Mouse (Mus musculus) effector memory CD4-positive, alpha-beta T cell, adult 5 months (primary cell): ENCODE data around the gene Trim41. TPM values are rescaled to one million over a fixed set of nuclear protein-coding genes. Genes with fewer than 3 reads are reported as not detected.

Experiments used
- polyA plus RNA-seq: library from polyadenylated mRNA; unstranded; fragments of 100-300 nt; shearing (Covaris generic); gene quantifications from one replicate; pipeline ENCODE4 v1.2.1, GENCODE M21; 2017

Trim41 gene
- 1.5 TPM for polyA plus RNA-seq

DNA sequence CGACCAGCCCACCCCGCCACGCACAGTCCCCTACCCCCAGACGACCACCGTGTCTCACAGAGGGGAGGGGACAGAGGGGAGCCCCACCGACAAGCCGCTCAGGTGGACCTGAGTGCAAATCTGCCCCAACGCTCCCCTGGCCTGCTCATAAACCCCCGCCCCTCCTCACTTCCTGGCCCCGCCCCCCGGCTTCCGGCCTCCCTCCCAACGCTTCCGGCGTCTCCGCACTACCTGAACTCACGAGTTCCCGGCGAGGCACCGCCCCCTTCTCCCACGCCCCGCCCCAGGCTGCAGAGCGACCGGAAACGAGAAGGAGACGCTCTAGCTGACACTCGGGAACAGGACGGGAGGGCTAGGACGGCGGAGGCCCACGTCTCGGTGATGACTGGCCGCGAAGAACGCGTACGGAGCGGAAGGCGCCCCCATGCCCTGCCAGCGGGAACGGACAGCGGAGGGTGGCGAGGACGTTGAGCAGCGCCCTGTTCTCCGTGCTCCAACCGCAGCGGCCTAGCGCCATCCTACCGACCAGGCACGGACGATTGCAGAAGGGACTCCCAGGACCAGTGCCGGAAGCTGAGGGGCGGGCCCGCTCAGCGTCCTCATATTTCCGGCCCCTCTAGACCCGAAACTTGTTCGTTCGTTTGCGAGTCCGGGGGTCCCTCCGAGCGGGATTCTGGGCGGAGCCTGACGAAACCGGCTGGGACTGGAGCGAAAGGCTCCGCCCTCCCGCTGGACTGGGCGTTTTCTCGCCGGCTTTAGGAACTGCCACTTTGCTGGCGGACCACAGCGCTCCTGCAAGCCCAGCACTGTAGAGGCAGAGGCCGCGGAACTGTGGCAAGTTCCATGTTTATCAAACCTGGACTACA is at the start of gene Trim41:
Trim41 (minus strand) TSS at position 554 of the 866 bp plus-strand sequence.

GRCm38 (mm10) chr11:48825979-48826751 is 9.0 kb upstream of the Trim41 start, which contains the start of the genes Trim7 and Gm12184:
TSS of gene Trim7 (plus strand) at chr11:48826140.
TSS of gene Gm12184 (minus strand) at chr11:48826655.

DNA sequence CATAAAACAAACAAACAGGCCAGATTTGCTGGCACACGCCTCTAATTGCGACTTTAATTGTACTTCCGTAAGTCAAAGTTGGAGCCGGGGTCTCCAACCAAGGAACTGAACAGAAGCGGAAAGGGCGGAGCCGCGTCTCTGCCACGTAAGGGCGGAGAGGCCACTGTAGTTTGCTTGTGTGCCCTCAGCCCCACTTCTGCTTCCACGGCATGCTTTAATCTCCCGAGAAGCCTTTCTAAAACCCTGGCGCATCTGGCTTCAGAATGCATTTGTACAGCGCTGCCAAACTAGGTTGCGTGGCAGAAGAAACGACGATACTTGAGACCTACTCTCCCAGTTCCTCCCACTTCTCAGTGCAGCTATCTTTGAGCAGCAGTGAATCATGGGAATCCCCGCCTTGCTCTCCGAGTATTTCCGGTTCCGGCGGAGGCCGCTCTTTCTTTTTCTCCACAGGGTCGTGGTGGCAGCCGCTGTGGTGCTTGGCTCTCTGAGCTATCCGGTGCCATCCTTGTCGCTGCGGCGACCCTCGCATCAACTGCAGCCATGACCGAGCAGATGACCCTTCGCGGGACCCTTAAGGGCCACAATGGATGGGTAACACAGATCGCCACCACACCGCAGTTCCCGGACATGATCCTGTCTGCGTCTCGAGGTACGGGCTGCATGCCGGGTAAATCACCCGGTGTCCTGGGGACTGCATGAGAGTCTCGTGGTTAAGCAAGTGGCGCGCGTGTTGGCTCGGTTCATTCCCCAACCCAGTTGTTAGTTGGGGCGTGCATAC is 17.0 kb downstream of the Trim41 start, which contains the start of gene Rack1:
Rack1 (plus strand) TSS at position 412 of the 781 bp plus-strand sequence.

Other genes with a start within 250 kb of the Trim41 start
- gene Rack1, start 17.0 kb downstream of the Trim41 start, polyA plus RNA-seq: 602 TPM
- 0.74 TPM for gene Trim7, start 8.8 kb upstream of the Trim41 start, polyA plus RNA-seq
- gene Gm12184, start 9.3 kb upstream of the Trim41 start, polyA plus RNA-seq: 4.0 TPM
- gene Irgm1, start 54.3 kb upstream of the Trim41 start, polyA plus RNA-seq: 35.5 TPM
- 0.46 TPM for gene Gm5431, start 84.9 kb upstream of the Trim41 start, polyA plus RNA-seq
- gene Psme2b, start 128.8 kb upstream of the Trim41 start, polyA plus RNA-seq: 102 TPM
- 0.65 TPM for gene Olfr56, start 161.5 kb upstream of the Trim41 start, polyA plus RNA-seq
- gene 9930111J21Rik1, start 162.0 kb upstream of the Trim41 start, polyA plus RNA-seq: 87.6 TPM
- gene Gm12185, start 174.9 kb upstream of the Trim41 start, polyA plus RNA-seq: 0.76 TPM
- 55.4 TPM for gene Tgtp1, start 176.8 kb upstream of the Trim41 start, polyA plus RNA-seq
- gene 9930111J21Rik2, start 233.9 kb upstream of the Trim41 start, polyA plus RNA-seq: 73.9 TPM
- 90.7 TPM for gene Tgtp2, start 246.9 kb upstream of the Trim41 start, polyA plus RNA-seq